ENCODE assay signal across 23 mouse cellular contexts in genomic region chr10:71308199-71308598, GRCm38 (mm10). TPM values are rescaled to one million over a fixed set of nuclear protein-coding genes. Genes with fewer than 3 reads are reported as not detected.
DNase-seq lines count a peak whose midpoint lies in the region; ATAC-seq lines count a peak whose summit lies in the region.
"Had no signal": no experiment of that assay in that cellular context is flagged by ENCODE, and none has a peak within 500 bp of the region (broad histone marks: within the 10 kb centered on the region; RNA-seq: fewer than 3 reads in every experiment).

No protein-coding gene starts in this region.

- DNase-seq in CD4-positive, CD25-positive, alpha-beta regulatory T cell, adult 2 months (ENCODE audit: low read depth, low spot score): peak; percentile 14
- DNase-seq in 416B (ENCODE audit: low read depth) (peak; percentile 34), R1 (ENCODE audit: low read depth, low spot score) (peak; percentile 85)
- DNase-seq in cerebellum, adult 9-10 months: no peak
- DNase-seq: cerebellum, adult 2 months; cerebellum, postnatal 36 days; embryo, embryonic 11 days; heart, postnatal 10 days; kidney, adult 9 months; kidney, postnatal 4 days; left cerebral cortex, postnatal 4 days; lung, adult 2 months; lung, postnatal 36 days; right cerebral cortex, postnatal 4 days; thymus, adult 18-20 months; thymus, postnatal 36 days had no signal

- ATAC-seq in CD4-positive, CD25-positive, alpha-beta regulatory T cell, adult 4 months: no peak
- 0 out of 2 replicates have a peak, but pooled peaks have one; percentile 12 for ATAC-seq in megakaryocyte, adult 5-6 weeks (ENCODE audit: poor library complexity, severe bottlenecking)
- no peak for ATAC-seq in erythroblast, adult 5-6 weeks (replicated peaks; ENCODE audit: low FRiP score, poor library complexity, severe bottlenecking)
- ATAC-seq: forebrain, embryonic 13.5 days; hindbrain, embryonic 16.5 days; intestine, embryonic 16.5 days; midbrain, embryonic 16.5 days had no signal

RNA-seq across cellular contexts. Expression of gene Ube2d1, which starts 23.1 kb away (rescaled TPM):
- 10 to 100 TPM; 16.6 to 22.2 TPM for polyA plus RNA-seq in CD4-positive, CD25-positive, alpha-beta regulatory T cell, adult 4 months (2017; shearing (Covaris generic))
- 87.2 and 91.7 TPM in 2 replicates for total RNA-seq in megakaryocyte, adult 5-6 weeks (2015)
- total RNA-seq in megakaryocyte, adult 5-6 weeks (2017): 17.7 and 18.7 TPM in 2 replicates
- 9.0 and 21.1 TPM in 2 replicates for total RNA-seq in erythroblast, adult 5-6 weeks (2015; ENCODE audit: low replicate concordance)
- total RNA-seq in erythroblast, adult 5-6 weeks (2017; ENCODE audit: low replicate concordance): 2.6 and 6.4 TPM in 2 replicates

RNA-seq across cellular contexts. Expression of gene Cisd1, which starts 36.6 kb away (rescaled TPM):
- 10 to 100 TPM; 30.9 to 33.7 TPM for polyA plus RNA-seq in CD4-positive, CD25-positive, alpha-beta regulatory T cell, adult 4 months (2017; shearing (Covaris generic))
- 42.5 and 45.0 TPM in 2 replicates for total RNA-seq in megakaryocyte, adult 5-6 weeks (2015)
- 15.2 and 22.8 TPM in 2 replicates for total RNA-seq in megakaryocyte, adult 5-6 weeks (2017)
- 10.0 and 15.7 TPM in 2 replicates for total RNA-seq in erythroblast, adult 5-6 weeks (2015; ENCODE audit: low replicate concordance)
- total RNA-seq in erythroblast, adult 5-6 weeks (2017; ENCODE audit: low replicate concordance): 3.9 and 4.1 TPM in 2 replicates

RNA-seq across cellular contexts. Expression of gene Ipmk, which starts 39.4 kb away (rescaled TPM):
- 1 to 10 TPM; 2.9 to 4.1 TPM for polyA plus RNA-seq in CD4-positive, CD25-positive, alpha-beta regulatory T cell, adult 4 months (2017; shearing (Covaris generic))
- 46.7 and 49.8 TPM in 2 replicates for total RNA-seq in megakaryocyte, adult 5-6 weeks (2015)
- total RNA-seq in megakaryocyte, adult 5-6 weeks (2017): 53.6 and 55.4 TPM in 2 replicates
- 14.0 and 23.2 TPM in 2 replicates for total RNA-seq in erythroblast, adult 5-6 weeks (2015; ENCODE audit: low replicate concordance)
- total RNA-seq in erythroblast, adult 5-6 weeks (2017; ENCODE audit: low replicate concordance): 10.5 and 12.4 TPM in 2 replicates
